Mouse (Mus musculus): ENCODE data around the gene Tgtp1.
"Not testable (repeated sequence)": the region's sequence is repeated elsewhere in the genome, so short reads cannot be mapped to it uniquely, and the experiment has no call there.

- TF ChIP-seq POLR2A (IDR thresholded peaks at IDR 0.05; ENCODE audit: low read depth, low read length); CTCF (IDR thresholded peaks at IDR 0.05; ENCODE audit: borderline replicate concordance, insufficient read depth, low read length): not testable (repeated sequence)
Observed at GRCm38 (mm10) chr11:48988219-48988618, 5.8 kb downstream of the Tgtp1 start.
